Mouse (Mus musculus) megakaryocyte, embryonic 14.5 days (primary cell): ENCODE results near the gene Nkx1-2.

Experiments
- FLI1 ChIP-seq: IDR thresholded peaks from 2 replicates; pipeline ENCODE4 v1.6.1; 2012; ENCODE audit warnings: low read length, inconsistent platforms, mixed read lengths
- GATA1 ChIP-seq: IDR thresholded peaks from 3 replicates; pipeline ENCODE4 v1.6.1; 2012; ENCODE audit warnings: mixed read lengths, low read length, inconsistent platforms, borderline replicate concordance

DNA sequence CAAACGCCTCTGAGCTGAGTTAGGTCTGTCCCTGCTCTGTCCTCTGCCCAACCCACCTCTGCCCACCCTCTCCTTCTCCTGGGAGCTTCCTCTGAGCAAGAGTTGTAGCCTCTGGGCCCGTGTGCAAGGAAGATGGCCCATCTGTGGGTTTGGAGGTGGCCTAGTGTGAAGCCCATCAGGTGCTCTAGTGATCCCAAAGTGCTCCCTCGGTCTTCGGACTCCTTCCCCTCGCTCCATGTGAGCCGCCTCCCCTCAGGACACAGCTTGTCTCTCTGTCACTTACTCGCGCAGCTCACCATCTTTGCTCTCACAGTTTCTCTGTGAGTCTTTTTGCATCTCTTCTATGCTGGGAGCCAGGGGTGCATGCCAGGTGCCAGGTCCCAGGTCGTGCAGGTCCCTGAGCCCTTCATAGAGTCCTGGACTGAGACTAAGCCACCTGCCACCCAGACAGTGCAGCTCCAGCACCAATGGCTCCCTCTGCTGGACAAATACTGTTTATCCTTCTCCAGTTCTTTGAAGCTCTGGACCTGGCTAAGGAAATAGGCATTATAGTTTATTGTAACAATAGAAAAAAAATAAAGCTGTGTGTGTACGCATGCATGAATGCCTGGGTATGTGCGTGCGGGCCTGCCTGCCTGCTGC is 39.1 kb upstream of the Nkx1-2 start:
- no peak for TF ChIP-seq GATA1
- no peak for TF ChIP-seq FLI1
